Mouse (Mus musculus) thymus, postnatal 14 days (tissue): Measurements from ENCODE around the gene Ccdc155.

Experiments used
- DNase-seq: peaks from one replicate; pipeline ENCODE4 v3.0.0; 2021

Ccdc155 gene

DNA sequence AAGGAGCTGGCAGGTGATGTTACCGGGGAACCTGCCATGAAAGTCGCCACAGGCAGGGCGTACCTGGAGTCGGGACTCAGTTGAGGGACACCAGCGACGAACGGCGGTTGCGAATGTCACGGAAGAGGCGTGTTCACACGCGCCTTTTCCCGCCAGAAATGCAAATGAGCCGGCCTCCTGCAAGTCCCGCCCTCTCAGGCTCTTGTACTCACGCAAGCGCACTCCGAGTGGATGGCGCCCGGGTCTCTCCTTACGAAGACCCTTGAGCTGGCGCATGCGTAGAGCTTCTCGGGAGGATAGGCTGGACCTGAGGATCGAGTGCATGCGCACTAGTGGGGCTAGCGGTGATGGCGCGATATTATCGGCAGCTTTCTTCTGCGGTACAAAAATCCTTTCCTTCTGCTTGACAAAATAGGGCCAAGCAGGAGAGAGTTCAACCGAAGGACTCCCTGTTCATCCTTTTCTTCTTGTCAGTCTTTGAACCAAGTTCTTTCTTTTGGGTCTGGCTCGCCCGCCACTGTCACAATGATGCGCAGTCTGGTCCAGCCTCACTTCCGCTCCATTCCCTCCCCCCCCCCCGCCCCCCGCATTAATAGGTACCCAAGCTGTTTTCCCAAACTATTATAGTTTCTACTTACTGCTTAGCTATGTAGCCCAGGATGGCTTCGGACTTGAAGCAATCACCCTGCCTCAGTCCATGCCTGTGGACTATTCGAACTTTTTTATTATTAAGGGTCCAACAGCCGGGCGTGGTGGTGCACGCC is at the start of gene Ccdc155:
Ccdc155 (minus strand) TSS at position 513 of the 764 bp plus-strand sequence.
- DNase-seq: peak; percentile 96

DNA sequence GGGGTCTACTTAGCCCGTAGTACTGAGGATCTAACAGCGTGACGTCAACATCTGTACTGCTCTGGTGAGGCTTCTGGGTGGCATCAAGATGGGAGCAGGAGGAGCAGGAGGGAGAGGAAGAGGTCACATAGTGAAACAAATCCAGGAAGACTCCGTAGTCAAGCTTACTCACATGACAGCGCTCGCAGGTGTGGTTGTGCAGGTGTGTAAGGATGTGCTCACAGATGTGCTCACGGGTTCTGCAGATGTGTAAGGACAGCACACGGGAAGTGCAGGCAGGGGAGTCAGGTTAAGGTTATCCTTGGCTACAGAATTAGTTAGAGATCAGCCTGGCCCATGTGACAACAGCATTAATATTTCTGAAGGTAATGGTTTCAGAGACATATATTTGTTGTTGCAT is 49.1 kb upstream of the Ccdc155 start:
- no peak for DNase-seq

DNA sequence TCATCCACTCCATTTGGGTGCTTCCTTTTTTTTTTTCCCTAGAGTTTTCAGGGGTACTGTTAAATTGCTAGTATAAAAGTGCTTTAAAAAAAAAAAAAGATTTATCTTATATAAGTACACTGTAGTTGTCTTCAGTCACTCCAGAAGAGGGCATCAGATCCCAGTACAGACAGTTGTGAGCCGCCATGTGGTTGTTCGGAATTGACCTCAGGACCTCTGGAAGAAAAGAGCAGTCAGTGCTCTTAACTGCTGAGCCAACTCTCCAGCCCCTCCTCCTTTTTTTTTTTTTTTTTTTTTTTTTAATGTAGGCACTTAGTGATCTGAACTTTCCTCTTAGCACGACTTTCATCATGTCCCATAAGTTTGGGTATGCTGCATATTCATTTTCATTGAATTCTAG is 43.0 kb upstream of the Ccdc155 start:
- no peak for DNase-seq

DNA sequence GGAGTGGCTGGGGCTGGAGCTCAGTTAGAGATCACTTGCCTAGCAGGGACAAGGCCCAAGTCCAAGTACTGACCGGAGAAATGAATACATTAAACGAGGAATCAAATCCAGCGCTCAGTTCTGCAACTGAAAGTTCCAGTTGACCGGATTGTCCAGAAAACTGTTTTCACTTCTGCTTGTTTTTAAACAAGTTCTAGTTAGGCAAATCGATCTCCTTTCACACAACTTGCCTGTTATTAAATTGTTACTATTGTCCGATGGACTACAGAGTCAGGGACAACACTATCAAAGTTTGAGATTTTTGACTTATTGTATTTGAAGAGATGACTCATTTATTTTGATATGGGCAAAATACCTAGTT is 36.7 kb upstream of the Ccdc155 start:
- no peak for DNase-seq

DNA sequence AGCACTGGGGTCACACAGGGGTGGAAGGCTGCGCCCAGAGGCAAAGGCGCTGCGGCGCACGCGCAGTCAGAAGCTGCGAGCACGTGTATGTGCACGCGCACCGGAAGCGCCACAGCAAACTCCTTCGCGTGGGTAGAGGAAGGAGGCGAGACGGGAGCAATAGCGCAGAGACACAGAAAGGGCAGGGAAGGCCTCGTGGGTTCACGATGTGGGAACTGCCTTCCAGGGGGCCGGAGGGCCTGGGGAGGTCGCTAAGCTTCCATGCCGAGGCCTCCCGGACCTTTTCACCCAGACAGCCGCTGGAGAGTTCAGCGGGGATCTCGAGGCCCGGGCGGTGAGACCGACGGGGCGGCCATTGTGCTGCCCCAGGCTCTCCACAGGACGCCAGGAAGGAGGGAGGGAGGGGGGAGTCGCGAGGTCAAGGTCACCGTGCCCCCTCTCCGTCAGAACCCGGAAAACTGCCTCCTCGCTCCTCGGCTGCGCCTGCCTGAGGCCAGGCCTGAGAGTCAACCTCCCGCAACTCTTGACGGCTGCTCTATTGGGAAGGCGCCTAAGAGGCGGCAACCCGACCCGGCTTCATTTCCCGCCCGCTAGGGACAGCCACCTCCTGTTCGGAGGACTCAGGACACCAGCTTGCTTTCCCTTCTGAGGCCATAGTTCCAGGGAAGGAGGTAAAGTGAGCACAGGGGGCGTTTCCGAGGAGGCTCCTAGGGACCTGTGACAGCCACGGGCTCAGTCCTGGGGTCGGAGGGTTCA is 36.1 kb upstream of the Ccdc155 start, which contains the start of gene Slc6a16:
Slc6a16 (plus strand) TSS at position 453 of the 756 bp plus-strand sequence.
- no peak for DNase-seq

DNA sequence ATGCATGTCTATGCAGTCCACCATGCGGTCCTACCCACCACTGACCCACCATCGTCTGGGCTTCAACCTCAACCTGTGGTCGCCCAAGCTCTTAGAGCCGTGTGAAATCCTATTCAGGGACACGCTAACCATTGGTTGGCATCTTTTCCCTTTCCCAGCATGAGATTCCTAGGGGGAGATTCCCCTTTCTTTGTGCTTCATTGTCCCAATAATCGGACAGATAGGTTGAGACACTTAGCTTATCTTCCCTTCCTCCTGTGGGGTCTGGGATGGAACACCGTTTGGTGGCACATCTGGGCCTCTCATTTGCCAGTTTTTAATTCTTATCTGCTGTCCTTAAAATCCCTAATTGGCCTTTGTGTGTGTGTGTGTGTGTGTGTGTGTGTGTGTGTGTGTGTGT is 35.4 kb upstream of the Ccdc155 start:
- DNase-seq: no peak

DNA sequence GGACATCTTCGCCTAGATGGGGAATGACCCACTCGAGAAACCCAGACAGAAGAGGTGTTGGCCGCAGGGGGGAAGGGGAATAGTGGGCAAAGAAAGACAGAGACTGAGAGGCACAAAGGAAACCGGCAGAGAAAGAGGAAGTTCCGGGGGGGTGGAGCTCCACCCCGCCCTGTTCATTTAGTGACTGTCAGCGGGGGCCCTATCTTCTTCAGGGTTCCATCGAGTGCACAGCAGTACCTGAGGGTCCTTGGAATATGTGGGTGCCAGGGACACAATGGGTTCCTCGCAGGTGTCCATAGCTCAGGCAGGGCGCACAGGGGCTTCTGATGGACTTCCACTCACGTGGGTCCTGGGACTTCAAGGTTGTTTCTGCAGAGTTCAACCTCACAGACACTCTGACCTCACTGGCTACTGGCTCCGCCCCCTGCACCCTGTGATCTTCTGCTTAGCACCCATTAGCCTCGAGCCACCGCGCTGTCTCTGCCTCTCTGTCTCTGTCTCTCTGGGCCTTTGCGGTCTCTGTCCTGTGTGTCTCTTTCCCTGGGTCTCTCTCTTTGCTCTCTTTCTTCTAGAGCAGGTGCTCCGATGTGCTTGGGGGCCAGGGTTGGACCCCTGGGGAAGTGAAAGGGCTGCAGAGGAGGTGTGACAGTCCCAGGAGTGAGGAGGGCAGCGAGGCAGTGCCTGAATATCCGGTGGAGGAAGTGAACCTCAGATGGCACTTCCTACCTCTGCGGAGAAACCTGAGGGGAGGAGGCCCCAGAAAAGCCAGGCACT is 34.2 kb upstream of the Ccdc155 start, which contains the start of gene Cd37:
Cd37 (minus strand) TSS at position 393 of the 774 bp plus-strand sequence.
- DNase-seq: peak; percentile 83

DNA sequence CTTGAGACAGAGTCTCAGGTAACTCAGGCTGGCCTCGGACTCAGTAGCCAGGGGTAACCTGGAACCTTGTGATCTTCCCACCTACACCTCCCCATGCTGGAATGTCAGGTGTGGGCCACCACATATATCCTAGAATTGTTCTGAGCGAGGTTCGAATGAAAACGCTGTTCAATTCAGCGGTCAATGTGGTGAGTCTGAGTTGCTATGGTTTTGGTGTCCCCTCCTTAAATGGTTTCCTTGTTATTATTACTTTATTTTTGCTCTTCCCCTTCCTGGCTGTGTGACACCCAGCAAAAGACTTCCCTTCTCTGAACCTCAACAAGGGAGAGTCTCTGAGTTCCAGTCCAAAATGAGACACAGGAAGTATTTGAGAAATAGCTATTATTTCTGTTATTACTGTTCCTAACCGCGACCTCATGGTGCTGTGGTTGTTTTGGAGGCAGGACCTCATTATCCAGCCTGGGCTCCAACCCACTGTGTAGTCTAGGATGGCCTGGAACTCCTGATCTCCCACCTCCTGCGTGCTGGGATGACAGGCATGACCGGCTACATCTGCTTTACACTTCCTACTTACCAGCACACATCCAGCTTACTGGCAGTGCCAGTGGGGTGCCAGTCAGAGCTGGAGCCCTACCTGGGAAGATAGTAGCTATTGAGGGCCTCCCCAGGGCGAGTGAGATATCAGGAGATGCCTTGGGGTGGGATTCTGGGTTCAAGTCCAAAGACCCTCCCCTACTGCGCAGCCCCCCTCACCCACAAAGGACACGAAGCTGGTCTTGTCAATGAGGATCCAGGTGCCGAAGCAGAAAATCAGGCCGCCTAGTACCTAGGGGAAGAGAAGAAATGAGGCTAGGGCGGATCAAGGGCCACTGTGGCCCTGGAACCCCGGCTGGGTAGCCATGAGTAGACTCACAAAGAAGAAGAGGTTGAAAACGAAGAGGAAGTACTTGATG is 33.3 kb upstream of the Ccdc155 start:
- DNase-seq: peak; percentile 19

DNA sequence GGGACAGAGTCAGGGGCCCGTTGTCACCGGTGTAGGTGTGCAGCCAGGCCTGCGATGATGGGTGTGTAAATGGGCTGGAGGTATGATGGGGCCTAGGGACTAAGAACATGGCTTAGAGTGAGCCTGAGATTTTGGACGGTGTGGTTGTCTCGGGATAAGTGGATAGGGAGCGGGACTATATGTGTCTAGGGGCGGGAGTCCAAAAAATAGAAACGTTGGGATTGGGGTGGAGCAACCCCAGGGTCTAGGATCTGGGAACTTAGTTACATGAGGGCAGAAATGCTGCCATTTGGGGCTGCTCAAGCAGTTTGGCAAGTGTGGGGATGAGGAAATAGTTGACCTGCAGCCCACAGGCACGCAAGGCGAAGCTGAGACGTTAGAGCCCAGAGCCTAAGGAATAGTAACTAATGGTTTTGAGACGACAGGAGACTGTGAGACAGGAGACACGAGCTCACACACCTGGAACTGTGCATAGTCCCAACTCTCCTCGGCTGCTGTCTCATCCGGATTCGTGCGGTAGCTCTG is 31.0 kb upstream of the Ccdc155 start:
- no peak for DNase-seq

DNA sequence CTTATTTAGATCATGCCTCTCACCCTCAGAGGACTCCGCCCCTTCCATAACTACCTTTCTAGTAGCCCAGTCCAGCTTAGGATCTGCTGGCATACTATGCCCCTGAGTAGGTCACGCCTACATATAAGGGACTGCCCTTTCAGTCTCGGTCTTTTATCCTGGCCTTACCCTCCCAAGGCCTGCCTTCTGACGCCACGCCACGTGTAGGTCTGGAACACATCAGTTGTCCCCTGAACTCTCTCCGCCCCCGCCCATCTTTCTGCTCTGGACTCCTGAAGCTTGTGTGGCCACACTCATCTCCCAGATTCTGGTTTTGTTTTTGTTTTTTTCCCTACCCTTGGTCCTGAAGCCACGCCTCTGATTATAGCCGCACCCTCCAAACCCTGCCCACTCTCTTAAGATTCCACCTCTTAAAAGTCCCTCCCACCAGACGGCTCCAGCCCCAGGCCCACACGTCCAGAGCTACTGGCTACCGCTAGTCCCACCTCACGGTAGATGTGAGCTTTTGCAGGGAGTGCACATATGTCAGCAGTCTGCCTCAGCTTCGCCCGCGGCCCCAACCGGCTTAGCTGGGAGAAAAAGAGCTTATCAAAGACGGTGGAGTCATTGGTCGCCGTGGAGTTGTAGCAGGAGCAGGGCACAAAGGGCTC is 30.4 kb upstream of the Ccdc155 start:
- DNase-seq: no peak

DNA sequence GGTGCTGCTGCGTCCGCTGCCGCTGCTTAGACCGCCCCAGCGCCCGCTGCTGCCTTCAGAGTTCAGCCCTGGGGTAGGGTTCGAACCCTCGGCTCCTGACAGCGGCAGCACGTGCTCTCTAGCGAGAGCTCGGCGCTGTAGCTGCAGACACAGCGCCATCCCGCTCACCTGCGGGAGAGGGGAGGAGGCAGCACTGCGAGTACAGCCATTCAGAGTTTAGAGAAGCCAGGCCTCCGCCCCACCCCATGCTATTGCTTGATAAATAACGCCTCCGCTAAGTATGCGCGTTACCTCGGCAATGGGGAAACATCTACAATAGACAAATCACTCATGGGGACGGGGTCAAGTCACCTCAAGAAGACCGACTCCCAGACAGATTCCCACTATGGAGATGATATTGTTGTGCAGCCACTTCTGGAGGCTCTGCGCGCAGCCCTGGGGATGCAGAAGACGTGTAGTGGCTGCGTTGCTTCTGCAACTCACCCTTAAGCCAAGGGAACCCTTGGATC is 29.7 kb upstream of the Ccdc155 start:
- no peak for DNase-seq

DNA sequence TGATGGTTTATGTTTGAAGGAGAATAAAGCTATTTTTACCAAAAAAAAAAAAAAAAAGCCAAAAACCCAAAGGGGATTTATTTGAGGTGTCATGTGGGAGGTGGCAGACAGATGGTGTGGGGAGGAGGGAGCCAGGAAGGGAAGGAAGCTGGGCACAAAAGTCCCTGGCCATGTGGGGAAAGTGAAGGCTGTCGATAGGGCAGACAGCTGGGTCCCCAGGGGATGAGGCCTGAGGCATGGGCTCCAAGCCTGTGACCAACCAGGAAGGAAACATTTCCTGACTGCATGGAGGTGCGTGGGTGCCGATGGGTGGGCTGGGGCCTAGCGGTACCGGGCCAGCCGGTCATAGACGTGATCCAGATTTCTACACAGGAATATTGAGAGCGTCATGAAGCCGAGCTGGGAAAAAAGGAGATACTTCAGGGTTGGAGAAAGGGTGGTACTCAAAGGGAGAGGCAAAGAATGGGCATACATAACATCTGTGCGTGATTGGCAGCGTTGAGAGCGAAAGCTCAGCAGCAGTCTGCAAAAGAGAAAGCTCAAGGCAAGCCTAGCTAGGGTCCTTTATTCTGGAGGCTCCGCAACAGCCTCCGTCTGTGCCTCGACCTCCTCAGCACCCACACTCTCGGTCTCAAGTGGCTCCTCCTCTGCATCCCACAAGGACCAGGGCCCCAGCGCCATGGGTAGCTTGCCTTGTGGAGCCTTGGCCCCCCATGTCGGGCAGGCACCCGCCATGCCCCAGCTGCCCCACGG is 29.1 kb upstream of the Ccdc155 start:
- DNase-seq: no peak

DNA sequence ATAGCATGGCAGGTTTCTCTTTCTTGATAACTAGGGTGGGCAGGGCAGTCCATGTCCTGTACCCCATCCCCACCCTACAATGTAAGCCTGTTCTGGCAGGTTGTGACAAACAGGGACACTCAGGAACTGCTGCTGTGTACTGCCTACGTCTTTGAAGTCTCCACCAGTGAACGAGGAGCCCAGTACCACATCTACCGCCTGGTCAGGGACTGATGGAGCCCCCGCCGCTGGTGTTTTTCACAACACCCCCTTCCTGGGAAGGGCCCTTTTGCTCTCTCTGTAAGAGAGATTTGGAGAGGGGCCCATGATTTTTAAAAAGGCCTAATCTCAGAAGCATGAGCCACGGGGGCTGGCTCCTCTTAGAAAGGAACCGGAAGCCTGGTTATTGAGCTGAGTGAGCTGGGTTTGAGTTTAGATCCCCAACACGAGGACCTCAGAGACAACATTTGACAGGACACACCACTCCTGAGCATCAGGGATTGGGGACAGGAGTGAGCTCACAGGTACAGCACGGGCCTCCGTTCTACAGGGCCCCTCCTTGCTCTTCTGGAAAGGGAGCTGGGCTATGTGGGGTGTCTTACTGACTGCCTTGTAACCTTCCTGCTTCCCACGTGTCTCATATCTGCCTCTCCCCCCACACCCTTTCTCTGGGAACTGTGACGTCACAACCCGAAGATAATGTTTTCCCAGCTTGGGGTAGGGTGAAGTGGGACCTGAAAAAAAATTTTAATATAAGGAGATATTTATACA is 28.2 kb upstream of the Ccdc155 start:
- no peak for DNase-seq

DNA sequence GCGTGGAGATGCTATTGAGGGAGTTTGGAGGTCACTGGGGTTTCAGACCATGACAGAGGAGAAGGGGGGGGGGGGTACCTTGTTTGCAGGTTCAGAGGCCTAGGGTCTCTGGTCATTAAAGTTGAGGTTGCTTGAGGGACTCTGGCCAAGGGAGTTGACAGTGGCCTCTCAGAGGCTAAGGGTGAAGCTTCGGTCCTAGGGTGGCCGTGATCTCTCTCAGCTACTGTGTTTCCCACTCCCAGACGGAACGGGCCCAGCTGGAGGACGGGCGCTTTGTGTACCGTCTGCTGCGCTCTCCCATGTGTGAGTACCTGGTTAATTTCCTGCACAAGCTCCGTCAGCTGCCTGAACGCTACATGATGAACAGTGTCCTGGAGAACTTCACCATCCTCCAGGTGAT is 27.2 kb upstream of the Ccdc155 start:
- DNase-seq: no peak

DNA sequence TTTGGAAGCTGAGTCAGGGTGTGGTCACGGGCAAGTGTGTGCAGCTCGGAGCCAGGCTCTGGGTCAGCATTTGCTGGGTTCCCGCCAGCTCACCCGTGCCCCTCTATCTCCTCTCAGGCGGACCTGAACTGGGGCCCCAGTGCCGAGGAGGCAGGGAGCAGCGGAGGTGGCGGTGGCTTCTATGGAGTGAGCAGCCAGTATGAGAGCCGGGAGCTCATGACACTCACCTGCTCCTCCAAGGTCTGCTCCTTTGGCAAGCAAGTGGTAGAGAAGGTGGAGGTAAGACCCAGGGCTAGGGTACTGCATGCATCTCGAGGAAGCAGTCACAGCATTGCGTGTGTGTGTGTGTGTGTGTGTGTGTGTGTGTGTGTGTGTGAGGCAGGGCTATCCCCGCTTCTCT is 26.5 kb upstream of the Ccdc155 start:
- no peak for DNase-seq

DNA sequence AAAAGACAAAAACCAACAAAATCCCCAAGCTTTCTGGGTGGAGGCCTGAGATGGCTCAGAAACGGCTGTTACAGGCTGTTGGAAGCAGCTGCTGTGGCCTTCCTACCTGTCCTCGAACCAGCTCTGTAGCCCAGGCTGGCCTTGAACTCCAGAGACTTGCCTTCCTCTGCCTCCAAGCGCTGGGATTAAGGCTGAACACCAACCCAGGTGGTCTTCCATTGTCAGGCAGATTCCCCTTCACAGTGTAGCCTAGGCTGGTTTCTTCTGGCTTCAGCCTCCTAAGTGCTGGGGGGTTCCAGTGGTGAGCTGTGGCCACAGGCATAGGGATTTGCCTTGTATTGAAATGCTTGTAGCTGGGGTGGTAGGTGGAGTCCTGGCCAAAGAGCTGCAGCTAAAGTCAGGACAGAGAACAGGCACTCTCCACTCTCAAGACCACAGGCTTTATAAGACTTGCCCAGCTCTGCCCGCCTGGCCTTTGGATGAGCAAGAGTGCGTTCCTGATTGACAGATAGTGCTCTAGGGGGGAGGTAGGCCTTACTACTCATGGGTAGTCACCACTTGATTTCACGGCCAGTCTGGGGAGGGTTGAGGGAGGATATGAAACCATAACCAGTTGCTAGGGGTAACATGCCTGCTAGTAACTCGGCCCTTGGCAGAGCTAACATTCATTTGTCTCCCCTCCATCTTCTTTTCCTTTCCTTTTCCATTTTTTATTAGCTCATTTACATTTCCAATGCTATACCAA is 24.9 kb upstream of the Ccdc155 start:
- DNase-seq: no peak

DNA sequence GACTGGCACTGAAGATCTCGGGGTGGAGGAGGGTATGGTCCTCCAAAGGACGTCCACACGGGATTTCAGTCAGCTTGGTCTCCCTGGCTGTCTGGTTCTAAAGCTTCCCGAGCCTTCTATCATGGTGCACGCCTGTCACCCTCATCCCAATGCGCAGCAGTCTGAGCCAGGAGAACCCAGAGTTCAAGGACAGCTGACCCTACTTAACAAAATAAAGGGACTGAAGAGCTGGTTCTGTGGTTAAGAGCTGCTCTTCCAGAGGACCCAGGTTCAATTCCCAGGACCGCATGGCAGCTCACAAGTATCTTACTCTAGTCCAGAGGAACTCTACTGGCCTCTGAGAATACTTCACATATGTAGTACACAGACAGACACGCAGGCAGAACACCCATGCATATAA is 24.4 kb upstream of the Ccdc155 start:
- no peak for DNase-seq

DNA sequence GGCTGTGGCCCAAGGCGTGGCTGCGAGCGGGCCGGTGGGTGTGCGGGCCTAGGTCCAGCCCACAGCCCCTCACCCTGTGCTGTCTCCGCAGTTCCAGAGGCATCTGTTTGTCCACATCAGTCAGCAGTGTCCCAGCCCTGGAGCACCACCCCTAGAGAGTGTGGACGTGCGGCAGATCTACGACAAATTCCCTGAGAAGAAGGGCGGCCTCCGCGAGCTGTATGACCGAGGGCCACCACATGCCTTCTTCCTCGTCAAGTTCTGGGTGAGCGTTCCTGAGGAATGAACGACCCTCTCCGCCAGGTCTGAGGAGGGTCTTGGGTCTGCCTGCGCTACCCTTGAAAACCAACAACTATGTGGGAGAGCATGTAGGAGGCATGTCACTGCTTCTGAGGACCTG is 23.9 kb upstream of the Ccdc155 start:
- DNase-seq: no peak

DNA sequence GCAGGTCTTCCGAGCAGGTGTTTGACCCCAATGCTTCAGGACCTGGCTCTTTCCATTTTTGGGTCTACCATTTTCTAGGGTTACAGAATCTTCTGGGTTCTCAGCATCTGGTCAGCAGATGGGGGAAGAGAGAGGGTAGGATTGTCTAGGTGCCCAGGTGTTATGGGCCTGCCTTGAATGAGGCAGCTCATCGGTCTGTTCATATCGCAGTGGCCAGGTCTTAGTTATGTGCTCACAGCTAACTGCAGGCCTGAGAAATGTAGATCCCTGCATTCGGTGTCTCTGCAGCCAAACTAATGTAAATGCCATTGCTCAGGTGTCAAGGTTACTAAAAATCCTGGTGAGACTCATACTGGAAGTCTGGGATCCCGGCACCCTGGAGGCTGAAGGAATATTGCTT is 21.7 kb upstream of the Ccdc155 start:
- no peak for DNase-seq
